Mouse (Mus musculus) lung, adult 2 months (tissue): ENCODE measurements around the gene Fam83b. TPM values are rescaled to one million over a fixed set of nuclear protein-coding genes. Genes with fewer than 3 reads are reported as not detected.

Experiments used
- DNase-seq: peaks from one replicate; pipeline ENCODE4 v3.0.0; 2022
- H3K4me1 ChIP-seq: fragments of 200-500 bp; 2 replicates; pipeline ENCODE4 v1.6.1; 2011; ENCODE audit warnings: low read length; ENCODE audit not compliant: control insufficient read depth, insufficient read depth
- H3K4me3 ChIP-seq: fragments of 200-500 bp; replicated peaks from 2 replicates; pipeline ENCODE3; 2011; ENCODE audit warnings: low read depth, mild to moderate bottlenecking, control low read depth, low read length; ENCODE audit errors: extremely low read depth
- CTCF ChIP-seq: fragments of 200-500 bp; IDR thresholded peaks from 2 replicates; pipeline ENCODE4 v1.5.1; 2011; ENCODE audit warnings: mild to moderate bottlenecking, low read length, control low read depth; ENCODE audit not compliant: insufficient read depth
- POLR2A ChIP-seq: fragments of 200-500 bp; IDR thresholded peaks from 2 replicates; pipeline ENCODE4 v1.6.1; 2011; ENCODE audit warnings: low read depth, mild to moderate bottlenecking, control low read depth, low read length, borderline replicate concordance; ENCODE audit errors: extremely low read depth
- WGBS: fragments of 180-500 bp; shearing (Covaris S2); methylation state at CpG from one replicate; pipeline ENCODE4 v1.1.7; 2018; 5-methylcytosine and 5-hydroxymethylcytosine counted together
- polyA plus RNA-seq: library from polyadenylated mRNA; depleted of rRNA; stranded (reverse); fragments of >200 nt; gene quantifications from 2 replicates; pipeline ENCODE4 v1.2.3, GENCODE M21; 2012; rRNA removed

Gene Fam83b
- polyA plus RNA-seq, 1 experiment, result 0.83 TPM

DNA sequence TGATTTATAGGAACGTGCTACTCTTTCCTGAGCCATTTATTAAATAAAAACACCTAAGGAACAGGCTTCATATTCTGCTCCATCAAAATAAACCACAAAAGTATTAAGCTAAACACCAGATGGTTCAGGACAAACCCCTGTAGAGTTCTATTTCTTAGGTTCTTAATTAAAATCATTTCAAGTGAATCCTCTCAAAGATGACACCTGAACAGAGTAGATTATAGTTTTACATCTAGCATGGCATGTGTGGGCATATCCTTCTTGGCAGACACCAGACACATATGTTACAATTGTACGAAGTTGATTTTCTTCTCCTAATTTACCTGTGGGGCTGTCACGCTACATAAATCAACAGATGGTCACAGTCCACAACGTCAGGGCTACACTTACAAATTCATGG is 35.5 kb downstream of the Fam83b start:
- WGBS, result 88% methylated on average over 4 of the region's 4 CpGs
- Histone ChIP-seq H3K4me3 (no peak overlapping the region), H3K4me1 (no peaks in the 10 kb centered on the region)
- DNase-seq, result no peak
- TF ChIP-seq POLR2A (no peak), CTCF (no peak)

DNA sequence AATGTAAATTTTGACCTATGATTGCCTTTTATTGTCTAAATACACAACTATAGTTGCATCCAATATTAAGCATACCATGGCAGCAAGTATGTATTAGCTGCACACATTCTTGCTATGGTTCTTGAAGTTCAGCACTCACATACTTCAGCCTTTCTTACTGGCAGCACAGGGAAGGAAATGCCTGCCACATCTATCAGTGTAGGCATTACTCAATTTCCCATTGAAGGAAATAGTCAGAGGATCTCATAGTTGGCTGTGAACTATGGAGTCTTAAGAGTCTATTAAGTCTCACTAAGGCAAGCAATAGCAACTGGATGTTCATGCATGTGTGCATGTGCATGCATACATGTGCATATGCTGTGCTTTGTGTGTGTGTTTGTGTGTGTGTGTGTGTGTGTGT is 41.3 kb downstream of the Fam83b start:
- TF ChIP-seq CTCF (no peak), POLR2A (no peak)
- no peak for DNase-seq
- no peak overlapping the region for H3K4me3 ChIP-seq
- no peaks in the 10 kb centered on the region for H3K4me1 ChIP-seq

DNA sequence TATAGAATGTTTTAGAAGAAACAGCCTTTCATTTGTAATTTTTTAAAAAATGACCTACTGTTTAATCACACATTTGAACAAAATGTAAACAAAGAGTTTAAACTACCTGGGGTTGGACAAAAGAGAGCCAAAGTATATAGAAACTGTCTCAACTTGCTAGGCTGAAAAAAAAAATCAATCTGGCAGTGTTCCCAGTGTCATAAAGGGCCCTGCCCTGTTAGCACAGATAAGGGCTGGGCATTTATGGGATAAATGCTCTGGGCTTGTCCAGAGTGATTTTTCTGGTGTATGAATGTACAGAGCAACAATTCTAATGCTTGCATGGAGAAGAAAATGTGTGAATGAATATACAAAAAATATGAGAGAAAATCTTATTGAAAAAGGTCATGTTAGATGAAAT is 43.8 kb downstream of the Fam83b start:
- H3K4me1 ChIP-seq, result no peaks in the 10 kb centered on the region
- H3K4me3 ChIP-seq, result no peak overlapping the region
- TF ChIP-seq POLR2A (no peak), CTCF (no peak)
- no peak for DNase-seq

DNA sequence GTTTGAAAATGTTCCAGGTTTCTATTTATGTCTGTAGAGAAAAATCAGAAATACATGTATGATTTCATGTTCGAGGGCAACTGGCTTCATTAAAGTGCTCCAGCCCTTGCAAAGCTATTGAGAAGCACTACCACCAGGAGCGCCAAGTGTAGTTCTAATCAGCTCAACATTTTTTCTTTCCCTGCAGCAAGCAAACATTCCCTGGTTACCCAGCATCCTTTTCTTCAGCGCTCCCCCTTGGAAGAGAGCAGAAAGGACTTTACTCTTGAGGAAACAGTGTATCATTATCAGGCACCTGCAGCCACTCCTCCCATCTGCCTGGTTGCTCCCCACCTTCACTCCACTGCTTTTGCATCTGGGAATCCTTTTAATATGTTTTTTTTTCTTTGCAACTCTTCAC is 45.3 kb downstream of the Fam83b start:
- TF ChIP-seq CTCF (no peak), POLR2A (no peak)
- WGBS, result 70% methylated on average over 3 of the region's 3 CpGs
- no peak for DNase-seq
- Histone ChIP-seq H3K4me1 (no peaks in the 10 kb centered on the region), H3K4me3 (no peak overlapping the region)

DNA sequence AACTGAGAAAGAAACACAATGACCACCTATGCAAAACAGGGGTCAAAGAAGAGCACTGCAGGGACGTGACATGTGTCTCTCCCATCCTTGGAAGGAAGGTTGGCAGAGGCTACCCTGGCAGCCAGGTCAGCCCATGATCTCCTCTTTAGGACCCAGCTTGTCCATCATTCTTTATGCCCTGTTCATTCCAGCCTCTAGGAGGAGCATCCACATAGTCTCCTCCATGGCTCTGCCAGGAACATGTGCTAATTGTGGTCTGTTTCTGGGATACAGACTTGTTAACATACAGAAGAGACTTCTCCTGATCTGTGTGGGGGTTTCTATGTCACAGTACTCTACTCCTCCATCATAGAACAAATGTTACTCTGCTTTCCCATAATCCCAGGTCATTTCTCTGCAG is 48.3 kb downstream of the Fam83b start:
- Histone ChIP-seq H3K4me3 (no peak overlapping the region), H3K4me1 (no peaks in the 10 kb centered on the region)
- WGBS, result 78% methylated on average over 1 of the region's 1 CpGs
- DNase-seq, result no peak
- TF ChIP-seq POLR2A (no peak), CTCF (no peak)

DNA sequence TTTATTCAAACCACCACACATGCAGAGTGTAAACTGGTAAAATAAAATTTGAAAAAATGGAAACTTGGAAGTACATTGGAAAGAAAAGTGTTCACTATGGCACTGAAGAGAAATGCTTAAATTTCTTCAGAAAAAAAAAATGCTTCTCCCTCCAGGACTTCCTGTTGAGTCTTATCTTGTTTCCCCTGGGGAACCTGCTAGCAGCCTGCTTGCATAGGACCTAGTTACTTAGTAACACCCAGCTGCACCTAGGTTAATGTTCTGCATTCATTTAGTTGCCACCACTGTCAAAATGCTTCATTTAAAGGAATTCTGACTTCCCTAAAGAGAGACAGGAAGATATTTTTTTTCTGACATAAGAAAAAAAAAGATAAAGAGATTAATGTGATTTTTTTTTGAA is 61.3 kb downstream of the Fam83b start:
- no peak overlapping the region for H3K4me3 ChIP-seq
- no peak for DNase-seq
- no peaks in the 10 kb centered on the region for H3K4me1 ChIP-seq
- TF ChIP-seq CTCF (no peak), POLR2A (no peak)

DNA sequence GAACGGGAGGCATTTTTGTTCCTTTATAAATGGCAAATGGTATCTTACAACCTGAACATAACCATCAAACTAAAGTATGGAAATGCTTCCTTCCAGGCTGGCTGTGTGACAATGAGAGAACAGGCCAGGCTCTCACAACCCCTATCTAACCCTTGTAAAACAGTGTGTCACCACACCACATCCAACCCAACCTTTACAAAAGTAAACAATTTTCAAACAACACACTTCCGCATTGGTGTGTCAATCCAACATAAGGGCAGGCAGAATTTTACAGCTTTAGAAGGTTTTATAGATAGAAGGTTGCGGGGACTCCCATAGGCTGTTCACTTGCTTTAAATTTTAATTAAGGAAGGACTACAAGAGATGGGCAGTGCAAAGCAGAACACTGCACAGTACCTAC is 77.2 kb downstream of the Fam83b start:
- 87% methylated on average over 3 of the region's 3 CpGs for WGBS
- no peak for TF ChIP-seq POLR2A
- TF ChIP-seq CTCF, result no peak
- DNase-seq, result no peak
- no peak overlapping the region for H3K4me3 ChIP-seq
- H3K4me1 ChIP-seq, result no peaks in the 10 kb centered on the region

DNA sequence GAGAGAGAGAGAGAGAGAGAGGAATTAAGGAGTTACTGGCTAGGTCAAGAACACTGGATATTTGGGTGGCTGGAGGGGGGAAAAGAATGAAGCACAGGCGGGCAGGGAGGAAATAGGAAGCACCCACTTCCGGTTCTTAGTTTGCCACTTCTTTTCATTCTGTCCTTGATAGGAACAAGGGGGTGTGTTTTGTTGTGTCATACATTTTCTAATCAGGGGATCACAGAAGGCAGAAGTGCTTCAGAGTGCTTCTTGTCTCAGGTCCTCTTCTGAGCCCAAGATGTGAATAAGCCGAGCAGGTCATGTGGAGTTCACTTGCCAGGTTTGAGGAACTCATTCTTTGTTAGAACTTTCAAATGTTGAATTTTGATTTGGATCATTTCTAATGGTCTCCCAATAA is 86.8 kb downstream of the Fam83b start:
- no peak for DNase-seq
- no peaks in the 10 kb centered on the region for H3K4me1 ChIP-seq
- no peak overlapping the region for H3K4me3 ChIP-seq
- WGBS, result 45% methylated on average over 3 of the region's 3 CpGs
- TF ChIP-seq CTCF (no peak), POLR2A (no peak)

DNA sequence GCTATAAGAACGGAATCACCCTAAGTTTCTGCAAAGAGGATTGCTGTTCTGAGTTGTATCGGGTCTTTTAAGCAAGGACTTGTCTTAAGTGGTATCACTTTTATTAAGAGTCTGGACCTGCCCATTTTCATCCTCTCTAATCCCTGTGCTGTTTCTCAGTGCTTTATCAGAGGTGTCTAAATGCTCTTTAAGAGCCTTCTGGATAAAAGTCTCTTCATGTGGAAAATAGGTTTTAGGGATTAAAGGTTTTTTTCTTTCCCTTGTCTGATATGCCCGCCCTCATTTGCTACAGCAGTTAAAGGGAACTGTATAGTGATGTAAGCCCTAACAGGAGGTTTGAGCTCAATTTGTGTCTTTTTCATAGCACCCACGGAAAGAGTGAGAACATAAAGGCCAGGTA is 97.4 kb downstream of the Fam83b start:
- WGBS, result 74% methylated on average over 4 of the region's 4 CpGs
- H3K4me1 ChIP-seq, result no peaks in the 10 kb centered on the region
- TF ChIP-seq POLR2A (no peak), CTCF (no peak)
- no peak overlapping the region for H3K4me3 ChIP-seq
- no peak for DNase-seq

DNA sequence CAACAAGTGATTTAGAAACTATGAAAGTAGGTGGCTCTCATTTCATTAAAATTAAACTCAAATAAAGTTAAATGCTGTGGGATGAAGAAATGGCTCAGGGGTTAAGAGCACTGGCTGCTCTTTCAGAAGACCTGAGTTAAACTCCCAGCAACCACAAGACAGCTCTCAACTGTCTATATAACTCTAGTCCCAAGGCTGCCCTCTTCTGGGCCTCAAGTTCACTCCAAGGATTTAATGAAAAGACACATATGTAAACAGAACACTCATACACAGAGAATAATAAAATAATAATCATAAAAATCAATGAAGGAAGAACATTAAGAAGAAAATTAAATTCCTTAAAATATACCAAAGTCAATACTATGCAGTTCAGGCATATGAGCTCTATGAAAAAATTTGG is 105.4 kb downstream of the Fam83b start:
- DNase-seq, result no peak
- no peak for TF ChIP-seq CTCF
- no peak for TF ChIP-seq POLR2A
- Histone ChIP-seq H3K4me1 (no peaks in the 10 kb centered on the region), H3K4me3 (no peak overlapping the region)

DNA sequence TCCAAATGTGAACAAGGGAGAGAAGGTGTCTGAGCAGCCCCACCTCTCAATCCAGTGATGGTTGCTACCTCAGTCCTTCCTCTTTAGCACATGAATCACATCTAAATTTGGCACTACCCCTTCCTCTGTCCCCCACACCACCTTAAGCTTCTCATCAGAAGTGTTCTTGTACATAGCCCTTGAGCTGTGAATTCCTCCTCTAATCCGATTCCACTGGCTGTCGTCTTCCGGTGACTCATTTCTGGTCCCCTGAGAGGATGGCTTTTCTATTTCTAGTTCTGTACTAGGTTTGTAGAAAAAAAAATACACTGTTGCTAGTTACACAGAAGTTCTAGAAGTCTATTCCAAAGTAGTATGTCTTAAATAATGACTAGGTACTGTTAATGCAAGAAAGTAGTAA is 111.2 kb downstream of the Fam83b start:
- TF ChIP-seq CTCF (no peak), POLR2A (no peak)
- WGBS, result 73% methylated on average over 3 of the region's 3 CpGs

More for the DNA sequence above, 111.2 kb downstream of the Fam83b start:
- no peak for DNase-seq
- Histone ChIP-seq H3K4me3 (no peak overlapping the region), H3K4me1 (no peaks in the 10 kb centered on the region)

Other genes with a start within 250 kb of the Fam83b start
- 0.05 and 0.06 TPM in 2 replicates for gene Hcrtr2, start 243.3 kb downstream of the Fam83b start, polyA plus RNA-seq